Mouse (Mus musculus): ENCODE measurements at regions not wholly inside any gene's neighbourhood (a gene's known extent, or its start where the extent isn't known, plus 50 kb on each side); places are given as distances from the start of the nearest gene placed in this dataset.

DNA sequence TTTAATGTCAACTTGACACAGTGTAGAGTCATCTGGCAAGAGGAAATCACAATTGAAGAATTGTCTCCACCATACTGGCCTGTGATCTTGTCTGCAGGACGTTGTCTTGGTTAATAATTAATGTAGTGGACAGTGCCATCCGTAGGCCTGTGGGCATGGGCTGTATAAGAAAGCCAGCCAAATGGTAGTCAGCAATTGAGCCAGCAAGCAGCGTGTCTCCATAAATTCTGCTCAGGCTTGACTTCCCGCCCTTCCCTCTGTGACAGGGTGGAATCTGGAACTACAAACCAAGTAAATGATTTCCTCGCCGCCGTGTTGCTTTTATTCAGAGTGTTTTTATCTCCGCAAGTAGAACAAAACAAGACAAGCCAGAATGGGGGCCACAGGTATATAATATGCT is 184.5 kb upstream of the Plekha5 start:
- Histone ChIP-seq H3K9ac (ENCODE audit: low read depth, low read length) (no peak overlapping the region; the same call in 1 of the 2 replicates), H3K79me2 (ENCODE audit: control insufficient read depth, insufficient read depth, low read length) (no peaks in the 10 kb centered on the region), H3K36me3 (ENCODE audit: control insufficient read depth, insufficient read depth, low read length) (no peaks in the 10 kb centered on the region), H3K27ac (replicated peaks; ENCODE audit: insufficient read depth, low read depth, low read length) (peak overlapping the region; percentile 58), H3K4me1 (ENCODE audit: control insufficient read depth, insufficient read depth, low read length) (peaks cover 3% of the 10 kb centered on the region; the same call in 1 of the 2 replicates), H3K4me3 (ENCODE audit: insufficient read depth, low read depth, low read length) (no peak overlapping the region), H3K27me3 (ENCODE audit: control insufficient read depth, insufficient read depth, low read length) (no peaks in the 10 kb centered on the region)
- WGBS, result 29% methylated on average over 8 of the region's 8 CpGs
- TF ChIP-seq CTCF (IDR thresholded peaks at IDR 0.05; ENCODE audit: low read depth, low read length), result no peak
- no peak for TF ChIP-seq POLR2A (IDR thresholded peaks at IDR 0.05; ENCODE audit: extremely low read depth, insufficient read depth, low read length)
- DNase-seq (ENCODE audit: extremely low read depth, low read depth, low spot score), result peak; percentile 94

DNA sequence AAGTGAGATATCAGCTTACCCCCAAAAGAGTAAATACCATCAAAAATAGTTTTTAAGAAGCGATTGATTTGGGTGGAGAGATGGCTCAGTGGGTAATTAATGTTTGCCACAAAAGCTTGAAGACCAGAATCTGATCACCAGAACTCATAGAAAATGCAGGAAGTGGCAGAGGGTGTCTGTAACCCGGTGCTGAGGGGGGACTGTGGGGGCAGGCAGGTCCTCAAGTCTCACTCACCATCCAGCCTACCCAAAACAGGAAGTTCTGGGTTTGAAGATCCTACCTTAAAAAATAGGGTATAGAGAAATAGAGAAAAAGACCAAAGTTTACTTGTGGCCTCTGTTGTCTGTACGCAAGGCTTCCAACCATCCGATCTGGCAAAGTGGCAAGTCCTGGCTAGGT is 190.3 kb upstream of the Plcz1 start:
- Histone ChIP-seq H3K36me3 (ENCODE audit: control insufficient read depth, insufficient read depth, low read length) (no peaks in the 10 kb centered on the region), H3K27ac (replicated peaks; ENCODE audit: insufficient read depth, low read depth, low read length) (no peak overlapping the region), H3K4me3 (ENCODE audit: insufficient read depth, low read depth, low read length) (no peak overlapping the region), H3K9ac (ENCODE audit: low read depth, low read length) (no peak overlapping the region), H3K27me3 (ENCODE audit: control insufficient read depth, insufficient read depth, low read length) (no peaks in the 10 kb centered on the region), H3K4me1 (ENCODE audit: control insufficient read depth, insufficient read depth, low read length) (0 out of 2 replicates have a peak, but pooled peaks cover 1% of the 10 kb centered on the region), H3K79me2 (ENCODE audit: control insufficient read depth, insufficient read depth, low read length) (no peaks in the 10 kb centered on the region)
- no peak for DNase-seq (ENCODE audit: extremely low read depth, low read depth, low spot score)
- 91% methylated on average over 4 of the region's 4 CpGs for WGBS
- TF ChIP-seq CTCF (IDR thresholded peaks at IDR 0.05; ENCODE audit: low read depth, low read length) (no peak), POLR2A (IDR thresholded peaks at IDR 0.05; ENCODE audit: extremely low read depth, insufficient read depth, low read length) (no peak)

DNA sequence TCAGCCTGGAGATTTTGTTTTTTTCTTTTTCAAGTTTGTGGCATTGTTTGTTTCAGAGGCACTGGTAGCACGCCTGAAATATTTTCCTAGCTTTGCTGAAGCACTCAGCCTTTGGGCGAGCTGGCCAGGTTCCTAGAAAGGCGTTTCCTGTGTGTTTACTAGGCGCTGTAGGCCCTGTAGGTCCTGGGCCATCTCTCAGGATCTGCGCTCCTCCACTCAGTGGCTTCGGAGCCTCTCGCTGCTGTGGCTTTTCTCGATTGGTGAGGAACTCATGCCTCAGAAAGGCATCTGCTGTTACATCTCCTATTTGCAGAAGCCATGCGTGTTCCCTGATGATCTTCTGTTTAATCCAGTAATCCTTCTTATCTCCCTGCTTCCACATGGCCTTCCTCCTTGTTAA is 188.0 kb upstream of the Plcz1 start:
- Histone ChIP-seq H3K27ac (replicated peaks; ENCODE audit: insufficient read depth, low read depth, low read length) (no peak overlapping the region), H3K79me2 (ENCODE audit: control insufficient read depth, insufficient read depth, low read length) (no peaks in the 10 kb centered on the region), H3K4me3 (ENCODE audit: insufficient read depth, low read depth, low read length) (no peak overlapping the region), H3K9ac (ENCODE audit: low read depth, low read length) (no peak overlapping the region), H3K4me1 (ENCODE audit: control insufficient read depth, insufficient read depth, low read length) (0 out of 2 replicates have a peak, but pooled peaks cover 1% of the 10 kb centered on the region), H3K27me3 (ENCODE audit: control insufficient read depth, insufficient read depth, low read length) (no peaks in the 10 kb centered on the region), H3K36me3 (ENCODE audit: control insufficient read depth, insufficient read depth, low read length) (no peaks in the 10 kb centered on the region)
- WGBS, result 16% methylated on average over 9 of the region's 9 CpGs
- DNase-seq (ENCODE audit: extremely low read depth, low read depth, low spot score), result peak; percentile 81
- TF ChIP-seq POLR2A (IDR thresholded peaks at IDR 0.05; ENCODE audit: extremely low read depth, insufficient read depth, low read length) (no peak), CTCF (IDR thresholded peaks at IDR 0.05; ENCODE audit: low read depth, low read length) (no peak)

DNA sequence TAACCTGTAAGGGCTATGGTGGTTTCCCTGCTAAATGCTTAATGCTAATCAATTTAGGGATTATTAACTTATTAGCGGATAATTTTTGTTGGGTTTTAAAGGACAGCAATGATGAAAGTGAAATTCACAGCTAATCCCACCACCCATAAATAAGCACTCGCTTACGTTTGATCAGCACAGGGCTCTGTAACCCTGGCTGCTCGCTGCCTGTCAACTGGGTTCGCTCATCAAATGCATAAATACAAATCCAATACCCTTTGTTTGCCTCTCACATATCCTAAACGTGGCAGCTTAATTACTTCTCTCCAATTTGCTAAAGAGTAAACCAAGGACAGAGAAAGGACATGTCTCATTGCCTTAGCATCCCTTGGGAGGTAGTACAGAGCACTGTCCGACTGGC is 187.5 kb upstream of the Plcz1 start:
- H3K9ac ChIP-seq (ENCODE audit: low read depth, low read length), result no peak overlapping the region
- 76% methylated on average over 7 of the region's 7 CpGs for WGBS

DNA sequence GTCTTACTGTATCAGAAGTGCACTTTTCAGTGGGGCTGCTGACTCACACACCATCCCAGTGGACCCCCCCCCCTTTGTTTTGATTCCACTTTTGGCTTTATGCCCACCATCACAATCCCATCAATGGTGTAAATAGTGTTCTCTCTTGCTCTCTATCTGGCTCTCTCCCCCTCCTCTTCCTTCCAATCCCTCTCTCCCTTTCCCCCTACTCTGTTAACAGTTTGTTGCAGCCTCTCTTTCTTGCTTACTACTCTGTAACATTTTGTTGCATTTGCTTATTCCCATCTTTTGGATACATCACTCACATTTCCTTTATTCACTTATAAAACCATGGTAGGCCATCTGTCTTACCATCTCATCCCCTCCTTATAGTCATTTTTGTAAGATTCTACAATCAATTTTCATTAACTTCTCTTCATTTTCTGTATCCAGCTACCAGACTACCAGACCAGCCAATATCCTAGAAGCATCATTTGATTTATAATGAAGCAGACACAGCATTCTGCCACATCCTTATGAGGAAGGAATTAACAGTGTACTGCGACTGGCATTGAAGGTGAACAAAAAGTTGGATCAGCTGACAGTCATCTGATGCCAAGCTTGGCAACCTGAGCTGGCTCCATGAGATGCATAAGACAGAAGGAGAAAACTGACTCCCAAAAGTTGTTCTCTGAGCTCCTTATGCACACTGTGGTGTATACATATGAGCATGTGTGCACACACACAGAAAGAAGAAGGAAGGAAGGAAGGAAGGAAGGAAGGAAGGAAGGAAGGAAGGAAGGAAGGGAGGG is 181.5 kb upstream of the Plcz1 start:
- no peaks in the 10 kb centered on the region for H3K27me3 ChIP-seq (ENCODE audit: control insufficient read depth, insufficient read depth, low read length)
- H3K9ac ChIP-seq (ENCODE audit: low read depth, low read length), result no peak overlapping the region
- H3K4me3 ChIP-seq (ENCODE audit: insufficient read depth, low read depth, low read length), result no peak overlapping the region
- 83% methylated on average over 1 of the region's 1 CpGs for WGBS
- TF ChIP-seq POLR2A (IDR thresholded peaks at IDR 0.05; ENCODE audit: extremely low read depth, insufficient read depth, low read length), result no peak
- no peak for TF ChIP-seq CTCF (IDR thresholded peaks at IDR 0.05; ENCODE audit: low read depth, low read length)
- no peak overlapping the region for H3K27ac ChIP-seq (replicated peaks; ENCODE audit: insufficient read depth, low read depth, low read length)
- H3K4me1 ChIP-seq (ENCODE audit: control insufficient read depth, insufficient read depth, low read length), result no peaks in the 10 kb centered on the region
- DNase-seq (ENCODE audit: extremely low read depth, low read depth, low spot score), result no peak
- H3K36me3 ChIP-seq (ENCODE audit: control insufficient read depth, insufficient read depth, low read length), result no peaks in the 10 kb centered on the region
- no peaks in the 10 kb centered on the region for H3K79me2 ChIP-seq (ENCODE audit: control insufficient read depth, insufficient read depth, low read length)

More for the DNA sequence above, 187.5 kb upstream of the Plcz1 start:
- H3K27ac ChIP-seq (replicated peaks; ENCODE audit: insufficient read depth, low read depth, low read length), result no peak overlapping the region
- H3K36me3 ChIP-seq (ENCODE audit: control insufficient read depth, insufficient read depth, low read length), result no peaks in the 10 kb centered on the region
- H3K4me3 ChIP-seq (ENCODE audit: insufficient read depth, low read depth, low read length), result no peak overlapping the region
- H3K27me3 ChIP-seq (ENCODE audit: control insufficient read depth, insufficient read depth, low read length), result no peaks in the 10 kb centered on the region
- no peak for DNase-seq (ENCODE audit: extremely low read depth, low read depth, low spot score)
- H3K4me1 ChIP-seq (ENCODE audit: control insufficient read depth, insufficient read depth, low read length), result 0 out of 2 replicates have a peak, but pooled peaks cover 1% of the 10 kb centered on the region
- TF ChIP-seq POLR2A (IDR thresholded peaks at IDR 0.05; ENCODE audit: extremely low read depth, insufficient read depth, low read length), result no peak
- TF ChIP-seq CTCF (IDR thresholded peaks at IDR 0.05; ENCODE audit: low read depth, low read length), result no peak
- H3K79me2 ChIP-seq (ENCODE audit: control insufficient read depth, insufficient read depth, low read length), result no peaks in the 10 kb centered on the region

DNA sequence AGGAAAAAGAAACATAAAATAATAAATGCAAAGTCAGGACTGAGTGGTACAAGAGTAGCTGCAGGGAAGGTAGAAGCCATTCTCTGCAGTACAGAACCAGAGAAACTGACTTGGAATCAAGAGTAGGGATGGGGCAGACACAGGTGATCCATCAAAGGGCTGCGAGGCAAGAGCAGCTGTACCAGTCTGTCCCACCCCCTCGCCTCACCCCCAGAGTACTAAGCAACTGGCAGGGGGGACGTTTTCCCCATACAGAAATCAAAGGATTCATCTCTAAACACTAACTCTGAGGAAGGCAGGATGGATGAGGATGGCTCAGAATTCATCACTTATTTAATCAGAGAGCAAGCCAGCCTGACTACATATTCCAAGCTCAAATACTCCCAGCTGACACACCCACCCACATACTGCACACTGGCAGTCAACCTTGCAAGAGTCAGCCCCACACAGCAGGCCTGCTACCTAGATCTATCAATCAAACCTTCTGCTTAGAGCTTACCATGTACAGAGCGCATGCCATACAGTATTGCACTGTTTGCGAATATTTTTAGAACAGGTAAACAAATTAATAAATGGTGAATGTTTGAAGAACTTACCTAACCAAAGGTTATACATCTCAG is 180.5 kb upstream of the Plcz1 start:
- 72% methylated on average over 5 of the region's 5 CpGs for WGBS
- Histone ChIP-seq H3K27ac (replicated peaks; ENCODE audit: insufficient read depth, low read depth, low read length) (no peak overlapping the region), H3K4me1 (ENCODE audit: control insufficient read depth, insufficient read depth, low read length) (no peaks in the 10 kb centered on the region), H3K4me3 (ENCODE audit: insufficient read depth, low read depth, low read length) (no peak overlapping the region), H3K36me3 (ENCODE audit: control insufficient read depth, insufficient read depth, low read length) (no peaks in the 10 kb centered on the region), H3K27me3 (ENCODE audit: control insufficient read depth, insufficient read depth, low read length) (no peaks in the 10 kb centered on the region), H3K79me2 (ENCODE audit: control insufficient read depth, insufficient read depth, low read length) (no peaks in the 10 kb centered on the region), H3K9ac (ENCODE audit: low read depth, low read length) (no peak overlapping the region)
- DNase-seq (ENCODE audit: extremely low read depth, low read depth, low spot score), result no peak
- TF ChIP-seq POLR2A (IDR thresholded peaks at IDR 0.05; ENCODE audit: extremely low read depth, insufficient read depth, low read length) (no peak), CTCF (IDR thresholded peaks at IDR 0.05; ENCODE audit: low read depth, low read length) (no peak)
